Mouse (Mus musculus): Measurements from ENCODE around the gene Hivep3.

Gene Hivep3

GRCm38 (mm10) chr4:119761459-119762121, 28.0 kb downstream of the Hivep3 start:
- no peak for DNase-seq

- peak; percentile 44 for DNase-seq
Observed at GRCm38 (mm10) chr4:119762171-119762570, 28.6 kb downstream of the Hivep3 start.

- DNase-seq = no peak
Observed at GRCm38 (mm10) chr4:119768046-119768445, 34.5 kb downstream of the Hivep3 start.

- no peak for DNase-seq
Observed at GRCm38 (mm10) chr4:119775913-119776312, 42.3 kb downstream of the Hivep3 start.

DNA sequence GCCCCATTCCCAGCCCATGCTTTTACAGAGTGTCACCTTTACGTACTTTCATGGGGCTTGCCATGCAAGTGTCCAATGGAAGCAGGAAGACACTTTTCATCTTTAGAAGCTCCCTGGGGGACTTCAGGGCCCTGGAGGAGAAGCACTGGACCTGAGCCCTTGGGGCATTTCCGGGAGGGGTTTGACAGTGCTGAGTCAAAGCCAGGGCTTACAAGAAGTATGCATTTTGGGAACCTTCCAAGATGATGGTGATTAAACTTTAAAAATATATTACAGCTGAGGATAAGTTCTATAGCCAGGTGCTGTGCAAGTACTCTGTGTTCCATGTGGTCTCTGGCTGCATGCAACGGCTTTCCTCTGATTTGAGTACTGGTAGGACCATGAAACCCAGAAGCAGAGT, 43.6 kb downstream of the Hivep3 start:
- no peak for DNase-seq

GRCm38 (mm10) chr4:119779561-119780400, 46.2 kb downstream of the Hivep3 start:
- DNase-seq = no peak

DNA sequence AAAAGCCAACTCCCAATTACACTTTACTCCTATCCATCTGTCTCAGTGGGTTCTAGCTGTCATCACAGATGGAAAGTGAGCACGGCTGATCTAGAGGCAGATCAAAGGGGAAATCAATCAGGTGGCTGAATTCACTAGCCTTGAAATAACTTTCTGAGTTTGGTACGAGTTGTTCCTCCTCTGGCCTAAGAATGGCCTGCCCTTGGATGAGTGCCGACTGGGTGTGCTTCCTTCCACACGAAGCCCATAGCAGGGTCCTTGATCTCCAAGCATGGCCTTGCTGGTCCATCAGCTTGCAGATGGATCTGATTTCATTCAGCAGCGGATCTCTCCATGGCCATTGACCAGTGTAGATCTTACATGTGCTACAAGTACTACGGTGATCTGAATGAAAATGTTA, 47.3 kb downstream of the Hivep3 start:
- no peak for DNase-seq

GRCm38 (mm10) chr4:119784959-119785358, 51.4 kb downstream of the Hivep3 start:
- no peak for DNase-seq

GRCm38 (mm10) chr4:119786307-119786706, 52.7 kb downstream of the Hivep3 start:
- no peak for DNase-seq

DNA sequence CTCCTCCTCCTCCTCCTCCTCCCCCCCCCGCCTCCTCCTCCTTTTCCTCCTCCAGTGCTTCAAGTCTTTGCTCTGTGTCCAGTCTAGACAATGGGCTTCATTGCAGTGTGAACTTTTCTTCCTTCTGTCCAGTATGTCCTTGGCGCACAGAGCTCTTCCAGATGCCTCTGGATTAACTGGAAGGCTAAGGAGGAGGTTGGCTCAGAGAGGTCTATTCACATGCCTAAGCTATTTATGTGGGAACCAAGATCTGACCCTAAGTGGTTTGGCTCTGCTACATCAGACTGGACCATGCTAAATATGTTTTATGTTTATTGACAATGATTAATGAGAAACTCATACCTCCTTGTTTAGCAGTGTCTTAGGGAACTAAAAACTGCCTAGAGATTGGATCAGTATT, 53.1 kb downstream of the Hivep3 start:
- DNase-seq = no peak

DNA sequence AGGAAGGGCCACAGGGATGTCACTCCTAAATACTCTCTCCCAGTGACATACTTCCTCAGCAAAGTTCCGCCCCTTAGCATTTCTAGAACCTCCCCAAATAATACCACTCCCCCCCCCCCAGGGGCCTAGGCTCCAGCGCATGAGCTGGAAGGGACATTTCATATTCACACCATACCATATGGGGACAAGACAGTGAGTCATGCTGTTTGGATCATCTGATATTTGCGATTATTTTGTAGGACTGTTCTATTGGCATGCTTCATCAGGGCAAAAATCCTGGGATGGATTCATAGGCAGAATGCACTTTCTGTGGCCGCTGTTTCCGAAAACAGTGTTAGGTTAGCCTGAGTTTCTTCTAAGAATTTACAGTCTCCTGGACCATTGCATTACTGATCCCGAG, 55.2 kb downstream of the Hivep3 start:
- no peak for DNase-seq

DNA sequence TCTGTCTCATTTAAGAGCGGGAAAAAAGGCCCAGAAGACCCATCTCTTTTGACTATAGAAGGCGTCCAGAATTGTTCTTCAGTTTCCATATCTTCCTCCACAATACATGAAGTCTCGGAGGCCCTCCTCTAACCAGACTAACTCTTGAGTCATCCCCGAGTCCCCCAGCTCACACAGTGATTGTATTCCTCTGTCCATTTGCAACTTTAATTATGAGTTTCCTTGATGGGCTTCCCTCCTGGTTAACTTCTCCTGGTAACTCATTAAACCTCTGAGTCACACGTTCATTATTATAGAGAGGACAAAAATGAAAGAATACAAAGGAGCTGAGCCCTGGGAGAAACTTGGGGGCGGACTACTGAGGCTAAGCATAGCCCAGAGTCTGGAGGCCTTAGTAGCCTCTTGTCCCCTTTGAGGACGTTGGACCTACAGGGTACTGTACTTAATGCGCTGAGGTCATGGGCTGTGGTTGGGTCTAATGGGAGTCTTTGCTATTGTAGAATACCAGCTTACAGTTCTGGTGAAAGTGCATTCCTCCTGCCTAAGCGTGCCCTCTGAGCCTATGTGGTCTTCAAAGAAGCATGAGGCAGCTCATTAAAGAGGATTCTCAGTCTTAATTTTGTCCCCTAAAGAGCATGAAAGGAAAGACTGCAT, 56.0 kb downstream of the Hivep3 start:
- DNase-seq = no peak

- no peak for DNase-seq
Observed at GRCm38 (mm10) chr4:119798891-119799290, 65.3 kb downstream of the Hivep3 start.

- no peak for DNase-seq
Observed at GRCm38 (mm10) chr4:119806556-119806955, 73.0 kb downstream of the Hivep3 start.

- no peak for DNase-seq
Observed at GRCm38 (mm10) chr4:119807359-119807758, 73.8 kb downstream of the Hivep3 start.

- peak; percentile 61 for DNase-seq
Observed at GRCm38 (mm10) chr4:119809245-119809644, 75.7 kb downstream of the Hivep3 start.

DNA sequence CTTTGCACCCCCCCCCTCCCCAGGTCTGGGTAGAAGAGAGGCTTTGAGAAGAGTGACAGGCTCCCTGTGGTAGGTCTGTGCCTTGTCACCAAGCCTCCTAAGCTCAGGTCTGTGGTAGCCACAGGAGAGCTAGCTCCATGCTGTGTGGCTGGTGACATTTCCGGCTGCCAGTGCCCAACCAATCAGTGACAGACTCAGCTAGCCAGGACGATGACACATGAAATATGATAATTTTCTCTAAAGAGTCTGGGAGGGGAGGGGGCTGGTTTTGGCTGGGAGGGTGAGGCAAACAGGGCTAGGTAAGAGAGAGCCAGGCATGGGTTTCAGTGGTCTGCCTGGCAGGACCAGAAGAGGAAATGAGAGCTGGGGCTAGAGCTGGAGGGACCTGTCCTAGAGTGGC, 79.2 kb downstream of the Hivep3 start:
- DNase-seq = peak; percentile 74

DNA sequence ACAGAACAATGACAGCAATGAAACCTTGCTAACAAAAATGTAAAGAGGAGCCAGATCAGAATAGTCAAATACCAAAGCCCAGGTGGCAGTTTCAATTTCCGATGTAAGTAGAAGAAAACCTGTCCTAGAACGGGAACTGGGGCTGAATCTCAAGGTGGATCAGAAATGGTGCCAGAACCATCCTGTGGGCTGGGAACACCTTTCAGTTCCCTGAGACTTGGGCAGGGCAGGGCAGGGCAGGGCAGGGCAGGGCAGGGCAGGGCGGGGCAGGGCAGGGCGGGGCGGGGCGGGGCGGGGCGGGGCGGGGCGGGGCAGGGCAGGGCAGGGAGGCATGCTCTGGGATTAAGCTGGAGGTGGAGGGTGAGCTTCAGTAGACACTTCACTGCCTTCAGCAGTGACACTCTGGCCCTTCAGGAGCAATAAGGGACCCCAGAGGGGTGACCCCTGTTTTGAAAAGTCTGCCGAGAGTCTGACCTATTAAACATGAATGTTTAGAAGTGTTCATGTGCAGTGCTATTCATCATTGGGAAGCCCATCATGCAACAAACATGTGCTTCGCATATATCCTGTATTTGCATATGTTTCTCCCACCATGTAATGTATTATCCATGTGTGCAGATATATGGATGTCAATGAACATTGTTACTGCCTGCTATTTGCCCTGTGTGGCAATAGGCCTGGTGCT, 80.1 kb downstream of the Hivep3 start:
- DNase-seq = peak; percentile 40

DNA sequence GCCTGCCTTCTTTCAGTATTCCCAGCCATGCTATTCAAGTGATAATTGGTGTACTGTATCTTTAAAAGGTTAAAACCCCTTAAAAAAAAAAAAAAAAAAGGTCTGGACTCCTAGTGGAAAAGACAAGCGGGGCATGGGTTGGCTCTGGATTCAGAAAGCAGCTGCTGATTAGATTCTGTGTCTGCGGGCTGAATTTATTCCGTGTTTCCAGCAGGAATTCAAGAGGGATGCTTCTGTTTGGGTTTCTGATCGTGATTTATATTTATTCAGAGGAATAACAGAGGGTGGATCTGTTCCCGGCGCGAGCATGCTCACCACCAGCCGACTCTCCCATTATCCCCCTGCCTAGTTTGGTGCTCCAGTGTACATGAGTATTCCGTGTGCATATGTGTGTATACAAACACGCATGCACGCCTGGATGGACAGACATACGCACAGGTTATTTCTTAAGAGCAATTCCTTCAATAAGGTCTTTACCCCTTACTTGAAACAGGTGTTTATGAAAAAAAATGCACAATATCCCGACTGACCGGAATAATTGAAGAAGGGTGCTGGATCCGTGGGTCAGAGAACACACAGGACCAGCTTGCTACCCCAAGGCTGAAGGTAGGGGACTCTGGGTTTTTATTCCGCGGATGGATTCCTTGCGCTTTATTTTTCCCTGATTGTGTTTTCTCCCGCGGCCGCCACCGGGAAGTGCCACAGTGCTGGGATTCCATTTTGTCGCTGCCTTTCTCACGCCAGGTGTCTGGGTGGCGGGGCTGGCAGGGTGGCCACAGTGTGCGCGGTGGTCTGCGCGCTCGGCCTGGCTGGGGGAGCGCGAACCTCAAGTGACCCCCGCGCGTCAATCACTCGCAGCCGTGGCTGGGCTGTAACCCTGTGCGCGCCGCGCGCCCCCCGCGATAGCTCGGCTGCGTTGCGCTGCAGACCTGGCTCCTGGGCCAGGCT, 80.9 kb downstream of the Hivep3 start:
- DNase-seq = peak; percentile 64

DNA sequence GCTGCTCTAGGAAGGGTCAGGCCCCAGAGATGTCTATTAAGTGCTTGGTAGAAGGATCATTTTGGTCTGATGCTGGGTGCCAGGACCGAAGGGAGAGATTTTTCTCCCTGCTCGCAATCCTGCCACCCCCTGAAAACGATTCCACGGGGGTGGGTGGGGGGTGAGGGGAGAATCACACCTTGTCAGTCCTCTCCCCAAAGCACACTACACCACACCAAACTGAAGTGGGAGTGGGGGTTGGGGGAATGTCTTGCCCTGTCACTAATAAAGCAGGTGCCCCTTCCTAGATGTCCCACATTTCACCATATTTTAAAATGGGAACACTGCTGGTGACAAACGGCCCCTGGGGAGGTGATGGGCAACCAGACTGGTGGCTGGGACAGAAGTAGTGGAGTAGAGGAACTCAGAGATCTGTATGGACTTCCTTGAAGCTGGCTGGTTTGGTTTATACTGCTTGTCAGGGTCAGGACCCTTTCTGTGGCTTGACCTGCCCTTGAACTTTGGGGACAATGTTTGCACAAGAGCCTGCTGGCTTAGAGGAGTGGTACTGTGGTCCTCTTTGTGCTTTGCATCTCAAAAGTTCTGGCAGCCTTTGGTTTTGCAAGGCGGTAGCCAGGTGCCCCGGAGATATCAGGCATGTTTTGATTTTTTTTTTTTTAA, 81.7 kb downstream of the Hivep3 start:
- peak; percentile 47 for DNase-seq

DNA sequence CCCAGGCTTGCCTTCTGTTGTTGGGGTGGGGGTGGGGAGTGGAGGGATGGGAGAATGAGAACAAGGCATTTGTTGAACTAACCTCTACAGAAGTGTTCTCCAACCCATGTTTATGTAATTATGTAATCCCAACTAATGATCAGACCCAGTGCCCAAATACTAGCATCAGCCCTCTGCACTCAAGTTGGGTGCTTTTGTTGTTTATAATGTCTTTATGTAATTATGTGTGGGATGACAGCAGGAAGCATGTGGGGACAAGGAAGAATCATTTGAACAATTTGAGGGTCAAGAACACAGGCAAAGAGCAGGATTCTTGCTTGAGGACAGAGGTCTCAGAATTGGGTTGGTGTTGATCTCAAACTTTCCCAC, 82.2 kb downstream of the Hivep3 start:
- DNase-seq = no peak

Measured in cerebellum, adult 8-10 months (tissue).